Mouse (Mus musculus) kidney, adult 2 months (tissue): ENCODE results near the gene Epb41l4b.

ENCODE experiments used
- CTCF ChIP-seq: fragments of 200-500 bp; conservative IDR thresholded peaks from 2 replicates; pipeline ENCODE4 v1.5.1; 2011; ENCODE audit warnings: low read depth, mild to moderate bottlenecking, control low read depth, low read length, moderate library complexity, mixed read lengths; ENCODE audit not compliant: insufficient read depth, insufficient read length
- POLR2A ChIP-seq: fragments of 200-500 bp; IDR thresholded peaks from one replicate; pipeline ENCODE4 v1.6.1; 2011; ENCODE audit warnings: low read depth, low read length, control low read depth

DNA sequence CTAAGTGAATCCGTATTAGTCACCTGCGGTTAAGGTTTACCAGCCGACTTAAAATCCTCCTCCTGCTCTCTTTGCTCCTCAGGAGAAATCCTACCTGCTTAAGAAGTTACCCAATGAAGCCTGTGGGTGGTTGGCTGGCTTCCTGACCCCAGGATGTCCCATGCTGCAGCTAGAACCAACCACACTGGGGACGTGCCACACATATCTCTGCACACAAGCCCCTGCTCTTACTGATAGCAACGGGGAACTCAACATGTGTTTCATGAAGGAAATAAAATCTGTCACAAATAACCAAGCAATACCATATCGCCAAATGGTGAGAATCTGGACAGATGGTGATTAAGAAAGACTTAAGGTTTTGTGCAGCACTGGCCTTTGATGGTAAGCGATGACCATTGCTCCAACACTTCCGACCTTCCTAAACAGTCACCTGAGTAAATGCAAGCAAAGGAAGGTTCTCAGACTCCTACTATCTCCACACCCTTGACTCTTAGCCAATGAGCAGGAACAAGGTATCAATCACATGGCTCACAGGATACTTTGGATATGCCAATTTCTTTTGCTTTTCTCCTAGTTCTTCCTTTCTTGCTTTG, 131.7 kb downstream of the Epb41l4b start:
- no peak for TF ChIP-seq CTCF
- TF ChIP-seq POLR2A, result no peak
